Mouse (Mus musculus) layer of hippocampus, adult 11-12 months (tissue): Measurements from ENCODE around the gene Serpina3b.

ENCODE experiments used
- DNase-seq: peaks from one replicate; pipeline ENCODE4 v3.0.0; 2022; ENCODE audit warnings: low spot score

Gene Serpina3b

DNA sequence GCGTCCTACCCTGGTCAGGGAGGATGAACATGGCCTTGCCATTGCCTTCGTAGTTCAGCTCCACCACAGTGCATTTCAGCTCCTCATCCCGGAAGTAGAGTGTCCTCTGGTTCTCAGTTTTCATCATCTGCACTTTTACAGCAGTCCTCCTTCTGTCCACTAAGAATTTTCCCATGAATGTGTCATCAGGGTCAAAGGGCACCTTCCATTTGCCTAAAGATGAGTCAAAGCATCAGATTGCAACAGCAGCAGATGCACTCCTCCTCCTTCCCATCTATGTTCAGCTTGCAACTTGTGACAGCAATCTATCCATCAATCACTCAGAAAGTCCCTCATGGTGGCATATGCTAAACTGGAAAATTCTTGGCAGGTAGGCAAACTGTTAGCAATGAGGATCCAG lies 47.8 kb downstream of the Serpina3b start:
- no peak for DNase-seq

- DNase-seq = no peak
Measured at GRCm38 (mm10) chr12:104178577-104178976, 50.8 kb downstream of the Serpina3b start.

DNA sequence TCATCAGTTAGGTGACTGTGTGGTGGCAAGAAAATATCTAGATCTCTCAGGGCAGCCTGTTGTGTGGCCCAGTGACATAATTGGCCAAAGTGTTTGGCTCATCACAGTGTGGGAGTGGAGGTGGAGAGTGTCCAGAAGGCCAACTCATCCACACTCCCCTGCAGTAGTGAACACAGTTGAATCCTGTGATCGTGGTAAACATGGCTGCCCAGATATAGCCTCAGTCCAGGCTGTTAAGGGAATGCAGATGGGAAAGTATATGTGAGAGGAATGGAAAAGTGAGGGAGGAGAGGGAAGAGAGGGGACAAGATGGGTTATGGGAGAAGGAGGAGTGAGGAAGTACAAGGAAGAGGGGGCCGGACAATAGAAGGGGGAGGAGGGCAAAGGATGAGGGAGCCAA lies 51.2 kb downstream of the Serpina3b start:
- DNase-seq = no peak

DNA sequence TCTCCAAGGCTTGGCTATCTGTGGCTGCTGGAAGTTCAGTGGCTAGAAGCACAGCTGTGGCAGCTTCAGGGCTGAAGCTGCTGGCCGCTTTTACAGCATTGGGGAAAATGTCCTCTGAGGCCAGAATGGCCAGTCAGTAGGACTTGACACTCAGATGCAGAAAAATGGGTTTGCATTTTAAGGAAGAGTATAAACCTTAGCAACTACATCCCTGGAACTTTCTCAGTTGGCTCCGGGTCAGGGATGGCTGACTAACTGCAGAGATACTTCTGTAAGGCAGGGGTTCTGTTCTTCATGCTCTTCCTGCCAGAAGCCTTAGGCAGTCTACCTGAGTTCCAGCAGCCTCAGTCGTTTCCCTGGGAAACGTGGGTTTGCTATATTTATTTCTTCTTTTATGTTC lies 57.2 kb downstream of the Serpina3b start:
- no peak for DNase-seq

DNA sequence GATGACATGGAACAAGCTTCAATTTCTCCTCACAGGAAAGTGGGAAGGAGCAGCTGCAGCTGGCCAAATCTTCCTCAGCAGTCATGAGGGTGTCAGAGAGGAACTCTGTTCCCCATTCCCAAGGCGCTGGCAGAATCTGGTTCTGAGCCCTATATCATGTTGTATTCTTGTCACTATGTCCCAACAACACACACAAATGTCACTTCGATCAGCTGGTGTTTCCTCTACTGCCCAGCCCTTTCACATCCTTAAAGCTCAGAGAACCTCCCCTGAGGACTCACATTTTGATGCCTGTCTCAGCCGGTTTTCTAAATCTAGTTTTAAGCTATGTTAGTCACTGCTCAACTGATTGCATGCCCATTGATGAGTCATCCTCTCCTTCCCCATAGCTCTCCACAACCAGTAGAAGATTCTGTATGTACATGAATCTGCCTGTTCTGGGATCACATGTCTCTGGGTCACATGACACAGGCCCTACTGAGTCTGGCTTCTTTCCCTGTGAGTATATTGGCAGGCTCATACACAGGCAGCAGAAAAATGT lies 58.3 kb downstream of the Serpina3b start:
- no peak for DNase-seq
